Mouse (Mus musculus): ENCODE measurements at regions not wholly inside any gene's neighbourhood (a gene's known extent, or its start where the extent isn't known, plus 50 kb on each side); places are given as distances from the start of the nearest gene placed in this dataset.
A peak's percentile ranks its signal among the peaks of the same experiment; 100 is the strongest.

- DNase-seq (ENCODE audit: low spot score), result no peak
These were observed 317.1 kb downstream of the Fam84a start for GRCm38 (mm10) chr12:13834723-13835122.

- DNase-seq (ENCODE audit: low spot score), result no peak
These were observed 326.0 kb downstream of the Fam84a start for GRCm38 (mm10) chr12:13825899-13826298.

- no peak for DNase-seq (ENCODE audit: low spot score)
These were observed 336.4 kb downstream of the Fam84a start for GRCm38 (mm10) chr12:13815500-13815899.

GRCm38 (mm10) chr12:13810155-13810515, 341.7 kb downstream of the Fam84a start:
- no peak for DNase-seq (ENCODE audit: low spot score)

GRCm38 (mm10) chr12:13809291-13810154, 342.3 kb downstream of the Fam84a start:
- DNase-seq (ENCODE audit: low spot score), result no peak

GRCm38 (mm10) chr12:13779752-13780151, 372.1 kb downstream of the Fam84a start:
- DNase-seq (ENCODE audit: low spot score), result no peak

- no peak for DNase-seq (ENCODE audit: low spot score)
These were observed 375.2 kb downstream of the Fam84a start for GRCm38 (mm10) chr12:13776687-13777086.

- DNase-seq (ENCODE audit: low spot score), result peak; percentile 31
These were observed 382.2 kb downstream of the Fam84a start for GRCm38 (mm10) chr12:13769696-13770095.

GRCm38 (mm10) chr12:13769156-13769555, 382.7 kb downstream of the Fam84a start:
- peak; percentile 59 for DNase-seq (ENCODE audit: low spot score)

- DNase-seq (ENCODE audit: low spot score), result no peak
These were observed 385.4 kb downstream of the Fam84a start for GRCm38 (mm10) chr12:13766486-13766885.

- DNase-seq (ENCODE audit: low spot score), result no peak
These were observed 398.0 kb downstream of the Fam84a start for GRCm38 (mm10) chr12:13753878-13754277.

- DNase-seq (ENCODE audit: low spot score), result no peak
These were observed 407.4 kb downstream of the Fam84a start for GRCm38 (mm10) chr12:13744323-13744931.

GRCm38 (mm10) chr12:13729901-13730637, 421.8 kb downstream of the Fam84a start:
- no peak for DNase-seq (ENCODE audit: low spot score)

GRCm38 (mm10) chr12:13728986-13729385, 422.9 kb downstream of the Fam84a start:
- no peak for DNase-seq (ENCODE audit: low spot score)

GRCm38 (mm10) chr12:13724511-13724910, 427.3 kb downstream of the Fam84a start:
- DNase-seq (ENCODE audit: low spot score), result no peak

- no peak for DNase-seq (ENCODE audit: low spot score)
These were observed 440.9 kb downstream of the Nbas start for GRCm38 (mm10) chr12:13709806-13710205.

- DNase-seq (ENCODE audit: low spot score), result no peak
These were observed 438.8 kb downstream of the Nbas start for GRCm38 (mm10) chr12:13707747-13708146.

GRCm38 (mm10) chr12:13706510-13706909, 437.6 kb downstream of the Nbas start:
- no peak for DNase-seq (ENCODE audit: low spot score)

- peak; percentile 38 for DNase-seq (ENCODE audit: low spot score)
These were observed 434.7 kb downstream of the Nbas start for GRCm38 (mm10) chr12:13703604-13704003.

GRCm38 (mm10) chr12:13699858-13700257, 430.9 kb downstream of the Nbas start:
- DNase-seq (ENCODE audit: low spot score), result no peak

- no peak for DNase-seq (ENCODE audit: low spot score)
These were observed 429.9 kb downstream of the Nbas start for GRCm38 (mm10) chr12:13698834-13699233.

GRCm38 (mm10) chr12:13691394-13692165, 422.6 kb downstream of the Nbas start:
- DNase-seq (ENCODE audit: low spot score), result no peak
